8 mouse cellular contexts compared by ENCODE assay signal in genomic region chr15:85680460-85681224, GRCm38 (mm10). TPM values are rescaled to one million over a fixed set of nuclear protein-coding genes. Genes with fewer than 3 reads are reported as not detected.
A peak's percentile ranks its signal among the peaks of the same experiment; 100 is the strongest.
DNase-seq lines count a peak whose midpoint lies in the region; ATAC-seq and TF ChIP-seq lines count a peak whose summit lies in the region.
"Had no signal": no experiment of that assay in that cellular context is flagged by ENCODE, and none has a peak within 500 bp of the region (broad histone marks: within the 10 kb centered on the region; RNA-seq: fewer than 3 reads in every experiment).

No protein-coding gene starts in this region.

- peak overlapping the region; percentile 3; the same call in 1 of the 2 replicates for H3K9ac ChIP-seq in intestine, embryonic 14.5 days (ENCODE audit: low read length)
- no peak overlapping the region for H3K9ac ChIP-seq in intestine, postnatal 0 days (ENCODE audit: low read depth, low read length)
- H3K9ac ChIP-seq in limb, embryonic 15.5 days: 0 out of 2 replicates have a peak overlapping the region, but pooled peaks have one; percentile 14

- no peaks in the 10 kb centered on the region for H3K27me3 ChIP-seq in intestine, embryonic 14.5 days (replicated peaks; ENCODE audit: control insufficient read depth, insufficient read depth, low read length)
- H3K27me3 ChIP-seq in intestine, postnatal 0 days (replicated peaks; ENCODE audit: control insufficient read depth, insufficient read depth, low read length): peaks cover 3% of the 10 kb centered on the region; the same call in 1 of the 2 replicates
- no peaks in the 10 kb centered on the region for H3K27me3 ChIP-seq in limb, embryonic 15.5 days

- H3K4me1 ChIP-seq in intestine, embryonic 14.5 days (replicated peaks; ENCODE audit: control insufficient read depth, insufficient read depth, low read length): peaks cover 6% of the 10 kb centered on the region; the same call in 1 of the 2 replicates
- peaks cover 4% of the 10 kb centered on the region; the same call in 1 of the 2 replicates for H3K4me1 ChIP-seq in intestine, postnatal 0 days (replicated peaks; ENCODE audit: control insufficient read depth, insufficient read depth, low read length)
- peaks cover 82% of the 10 kb centered on the region for H3K4me1 ChIP-seq in limb, embryonic 15.5 days

- no peak overlapping the region for H3K4me3 ChIP-seq in intestine, embryonic 14.5 days (ENCODE audit: low read depth, low read length)
- H3K4me3 ChIP-seq in intestine, postnatal 0 days (ENCODE audit: low read depth, low read length): no peak overlapping the region
- H3K4me3 ChIP-seq in limb, embryonic 15.5 days: peak overlapping the region; percentile 27

- no peaks in the 10 kb centered on the region for H3K9me3 ChIP-seq in intestine, embryonic 14.5 days (ENCODE audit: control insufficient read depth, low read length)
- H3K9me3 ChIP-seq in intestine, postnatal 0 days (ENCODE audit: control insufficient read depth): no peaks in the 10 kb centered on the region
- H3K9me3 ChIP-seq in limb, embryonic 15.5 days: no peaks in the 10 kb centered on the region

- no peak for DNase-seq in intestine, embryonic 14.5 days (ENCODE audit: low spot score)
- DNase-seq in MN1 (ENCODE audit: low spot score): peak; percentile 71
- peak; percentile 61 to 71 for DNase-seq in cerebellum, postnatal 25 days
- DNase-seq in left cerebral cortex, postnatal 36 days (ENCODE audit: low spot score in 2 of 2): no peak
- no peak for DNase-seq in urinary bladder, adult 18-20 months (ENCODE audit: low spot score in 2 of 2)
- DNase-seq: layer of hippocampus, adult 9-11 months had no signal

- peaks cover 13% of the 10 kb centered on the region; the same call in 1 of the 2 replicates for H3K36me3 ChIP-seq in intestine, embryonic 14.5 days (ENCODE audit: control insufficient read depth, insufficient read depth, low read length)
- 0 out of 2 replicates have a peak, but pooled peaks cover 9% of the 10 kb centered on the region for H3K36me3 ChIP-seq in intestine, postnatal 0 days (ENCODE audit: control insufficient read depth, insufficient read depth)
- peaks cover 35% of the 10 kb centered on the region for H3K36me3 ChIP-seq in limb, embryonic 15.5 days

- 32% methylated on average over 13 of the region's 13 CpGs for WGBS in intestine, embryonic 14.5 days
- WGBS in intestine, postnatal 0 days: 49% methylated on average over 13 of the region's 13 CpGs
- 34% methylated on average over 13 of the region's 13 CpGs for WGBS in limb, embryonic 15.5 days

- peak overlapping the region; percentile 23; the same call in 1 of the 2 replicates for H3K4me2 ChIP-seq in intestine, embryonic 14.5 days (ENCODE audit: low read length)
- no peak overlapping the region for H3K4me2 ChIP-seq in intestine, postnatal 0 days (replicated peaks; ENCODE audit: low read depth)
- peak overlapping the region; percentile 32 for H3K4me2 ChIP-seq in limb, embryonic 15.5 days

- intact Hi-C loops in left cerebral cortex, postnatal 36 days (cut with DNase I): no loop called here

- no peak for TF ChIP-seq CTCF in intestine, postnatal 0 days (IDR thresholded peaks at IDR 0.05; ENCODE audit: low read depth)

- no peak overlapping the region for H3K27ac ChIP-seq in intestine, embryonic 14.5 days (ENCODE audit: low read depth)
- H3K27ac ChIP-seq in intestine, postnatal 0 days (ENCODE audit: low read depth, low read length): no peak overlapping the region
- H3K27ac ChIP-seq in limb, embryonic 15.5 days: peak overlapping the region; percentile 90

- no peak for ATAC-seq in intestine, embryonic 14.5 days (replicated peaks; ENCODE audit: low FRiP score, low TSS enrichment, low read depth)
- no peak for ATAC-seq in intestine, postnatal 0 days
- ATAC-seq in limb, embryonic 15.5 days (ENCODE audit: insufficient number of reproducible peaks, low FRiP score, low TSS enrichment, low read depth): no peak

RNA-seq across cellular contexts. Expression of gene Ppara, which starts 54.1 kb away (rescaled TPM):
- 6.0 and 7.6 TPM in 2 replicates for polyA plus RNA-seq in intestine, embryonic 14.5 days (2014; fragmentation: Nextera tagmentation; extraction: Ambion mirVana)
- 14.3 and 21.0 TPM in 2 replicates for polyA plus RNA-seq in intestine, postnatal 0 days (2015; fragmentation: Nextera tagmentation; extraction: Ambion mirVana)
- 1.7 and 4.8 TPM in 2 replicates for polyA plus RNA-seq in limb, embryonic 15.5 days (2015; fragmentation: Nextera tagmentation; extraction: Ambion mirVana)
- 1 to 10 TPM; 4.6 to 4.9 TPM for total RNA-seq in left cerebral cortex, postnatal 36 days (2021)

Comparison
In these comparisons a context has a peak if more than half of its experiments do, and no peak if none do; other contexts are left out.
1. DNase-seq: peak in MN1 (single experiment) and cerebellum, postnatal 25 days (2 of 2); none in intestine, embryonic 14.5 days (single experiment), left cerebral cortex, postnatal 36 days (0 of 2) and urinary bladder, adult 18-20 months (0 of 2).